ENCODE assay signal across 24 mouse cellular contexts in the genomic region with DNA sequence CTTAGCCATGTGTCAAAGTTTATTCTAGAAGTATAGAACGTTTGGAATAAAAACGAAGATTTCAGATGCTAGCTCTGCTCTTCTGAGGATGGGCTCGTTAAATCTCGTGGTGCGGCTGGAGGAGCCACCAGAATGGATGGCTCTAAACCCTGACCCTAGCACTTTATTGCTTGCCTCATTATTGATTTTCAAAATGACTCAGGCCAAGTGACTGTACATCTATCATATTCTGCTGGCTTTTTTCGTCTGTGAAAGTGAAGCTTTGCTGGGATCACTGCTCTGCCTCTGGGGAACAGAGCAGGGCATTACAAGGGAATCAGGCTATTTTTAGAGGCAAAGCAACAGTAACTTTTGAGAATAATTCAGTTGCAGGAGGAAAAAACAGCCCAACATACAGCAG. TPM values are rescaled to one million over a fixed set of nuclear protein-coding genes. Genes with fewer than 3 reads are reported as not detected.
A peak's percentile ranks its signal among the peaks of the same experiment; 100 is the strongest.
DNase-seq lines count a peak whose midpoint lies in the region; ATAC-seq and TF ChIP-seq lines count a peak whose summit lies in the region.
"Had no signal": no experiment of that assay in that cellular context is flagged by ENCODE, and none has a peak within 500 bp of the region (broad histone marks: within the 10 kb centered on the region; RNA-seq: fewer than 3 reads in every experiment).

No protein-coding gene starts in this region.

- intact Hi-C loops in heart, postnatal 10 days (cut with DNase I): no loop called here

- H3K27ac ChIP-seq in forebrain, embryonic 11.5 days (ENCODE audit: low read depth, low read length): no peak overlapping the region
- no peak overlapping the region for H3K27ac ChIP-seq in forebrain, embryonic 16.5 days (ENCODE audit: low read length)
- H3K27ac ChIP-seq in heart, embryonic 13.5 days (replicated peaks): peak overlapping the region; percentile 70
- no peak overlapping the region for H3K27ac ChIP-seq in CH12.LX (ENCODE audit: insufficient read depth, low read depth)
- H3K27ac ChIP-seq in heart, postnatal 0 days (ENCODE audit: low read depth): peak overlapping the region; percentile 50
- H3K27ac ChIP-seq: embryonic facial prominence, embryonic 10.5 days; forebrain, embryonic 12.5 days; hindbrain, embryonic 10.5 days; hindbrain, postnatal 0 days; left cerebral cortex, adult 2 months; limb, embryonic 10.5 days; liver, embryonic 12.5 days had no signal

- no peak for TF ChIP-seq EP300 in CH12.LX (IDR thresholded peaks at IDR 0.05; ENCODE audit: low read length)
- no peak for TF ChIP-seq EP300 in heart, postnatal 0 days (IDR thresholded peaks at IDR 0.05; ENCODE audit: low read depth)

- H3K4me3 ChIP-seq in forebrain, embryonic 11.5 days (ENCODE audit: low read depth, low read length): no peak overlapping the region
- H3K4me3 ChIP-seq in forebrain, embryonic 16.5 days (replicated peaks; ENCODE audit: low read length): no peak overlapping the region
- H3K4me3 ChIP-seq in heart, embryonic 13.5 days: no peak overlapping the region
- no peak overlapping the region for H3K4me3 ChIP-seq in CH12.LX (replicated peaks in 1 of 3; ENCODE audit: low read depth in 2 of 3, low read length in 2 of 3, poor library complexity in 1 of 3)
- H3K4me3 ChIP-seq in heart, postnatal 0 days (ENCODE audit: low read depth, low read length): no peak overlapping the region
- H3K4me3 ChIP-seq: embryonic facial prominence, embryonic 10.5 days; forebrain, embryonic 12.5 days; hindbrain, embryonic 10.5 days; left cerebral cortex, adult 2 months; limb, embryonic 10.5 days; liver, embryonic 12.5 days had no signal

- TF ChIP-seq CTCF in CH12.LX (conservative IDR thresholded peaks at IDR 0.05 in 1 of 2, IDR thresholded peaks at IDR 0.05 in 1 of 2; ENCODE audit: low read depth in 2 of 2, low read length in 2 of 2): no peak
- no peak for TF ChIP-seq CTCF in heart, postnatal 0 days (IDR thresholded peaks at IDR 0.05; ENCODE audit: low read depth)

- no peaks in the 10 kb centered on the region for H3K27me3 ChIP-seq in forebrain, embryonic 11.5 days (ENCODE audit: control insufficient read depth, insufficient read depth, low read length)
- H3K27me3 ChIP-seq in forebrain, embryonic 16.5 days (replicated peaks; ENCODE audit: control insufficient read depth, insufficient read depth, low read length): no peaks in the 10 kb centered on the region
- no peaks in the 10 kb centered on the region for H3K27me3 ChIP-seq in heart, embryonic 13.5 days (replicated peaks)
- no peaks in the 10 kb centered on the region for H3K27me3 ChIP-seq in CH12.LX (replicated peaks)
- H3K27me3 ChIP-seq in heart, postnatal 0 days (ENCODE audit: control insufficient read depth, insufficient read depth, low read length): no peaks in the 10 kb centered on the region
- H3K27me3 ChIP-seq: forebrain, embryonic 12.5 days; liver, embryonic 12.5 days had no signal

- TF ChIP-seq POLR2A in CH12.LX (IDR thresholded peaks at IDR 0.05; ENCODE audit: low read depth, low read length): no peak

- no peak overlapping the region for H3K9ac ChIP-seq in forebrain, embryonic 11.5 days (ENCODE audit: low read length)
- no peak overlapping the region for H3K9ac ChIP-seq in forebrain, embryonic 16.5 days (replicated peaks; ENCODE audit: low read depth, low read length)
- peak overlapping the region; percentile 59; the same call in 1 of the 2 replicates for H3K9ac ChIP-seq in heart, embryonic 13.5 days
- H3K9ac ChIP-seq in CH12.LX (ENCODE audit: insufficient read depth, low read depth): no peak overlapping the region
- peak overlapping the region; percentile 8; the same call in 1 of the 2 replicates for H3K9ac ChIP-seq in heart, postnatal 0 days (replicated peaks; ENCODE audit: low read depth, low read length)
- H3K9ac ChIP-seq: forebrain, embryonic 12.5 days; liver, embryonic 12.5 days had no signal

- ATAC-seq in forebrain, embryonic 11.5 days (replicated peaks; ENCODE audit: low FRiP score): no peak
- ATAC-seq in forebrain, embryonic 16.5 days: no peak
- ATAC-seq in heart, embryonic 13.5 days (ENCODE audit: extremely low read depth, insufficient number of reproducible peaks, low FRiP score, low TSS enrichment): no peak
- ATAC-seq in heart, postnatal 0 days (ENCODE audit: insufficient read depth, low read depth): no peak; the same call in 1 of the 2 replicates
- ATAC-seq in granulocyte monocyte progenitor cell, adult 5-6 weeks (replicated peaks; ENCODE audit: poor library complexity, severe bottlenecking): no peak
- ATAC-seq: CD4-positive, CD25-positive, alpha-beta regulatory T cell, adult 4 months; hindbrain, postnatal 0 days; liver, embryonic 12.5 days had no signal

- H3K4me2 ChIP-seq in forebrain, embryonic 11.5 days (ENCODE audit: low read depth, low read length, severe bottlenecking): no peak overlapping the region
- no peak overlapping the region for H3K4me2 ChIP-seq in forebrain, embryonic 16.5 days (ENCODE audit: low read length)
- peak overlapping the region; percentile 48 for H3K4me2 ChIP-seq in heart, embryonic 13.5 days
- no peak overlapping the region for H3K4me2 ChIP-seq in CH12.LX (ENCODE audit: insufficient read depth, low read depth, poor library complexity, severe bottlenecking)
- peak overlapping the region; percentile 27; the same call in 1 of the 2 replicates for H3K4me2 ChIP-seq in heart, postnatal 0 days (ENCODE audit: low read depth, low read length)
- H3K4me2 ChIP-seq: forebrain, embryonic 12.5 days; liver, embryonic 12.5 days had no signal

- peak; percentile 9 for DNase-seq in forebrain, embryonic 11.5 days (ENCODE audit: low spot score)
- no peak for DNase-seq in heart, postnatal 10 days
- DNase-seq in CH12.LX (ENCODE audit: extremely low read depth): no peak
- peak; percentile 37 for DNase-seq in heart, postnatal 0 days (ENCODE audit: low spot score)
- DNase-seq: cerebellum, adult 2 months; gastrocnemius, postnatal 14 days; kidney, adult 2 months; kidney, postnatal 25 days; layer of hippocampus, adult 9-11 months; lung, adult 2 months; retina, postnatal 1 day; thymus, postnatal 25 days had no signal

- no peaks in the 10 kb centered on the region for H3K4me1 ChIP-seq in forebrain, embryonic 11.5 days (replicated peaks; ENCODE audit: control insufficient read depth, insufficient read depth, low read length)
- H3K4me1 ChIP-seq in forebrain, embryonic 16.5 days (replicated peaks; ENCODE audit: control insufficient read depth, insufficient read depth, low read length): peaks cover 18% of the 10 kb centered on the region
- H3K4me1 ChIP-seq in heart, embryonic 13.5 days: peaks cover 56% of the 10 kb centered on the region
- peaks cover under 1 to 2% of the 10 kb centered on the region in 2 experiments; a peak in 2 of 4 replicates for H3K4me1 ChIP-seq in CH12.LX (ENCODE audit: control insufficient read depth in 1 of 2, insufficient read depth in 2 of 2)
- H3K4me1 ChIP-seq in heart, postnatal 0 days (ENCODE audit: control insufficient read depth, insufficient read depth): peaks cover 38% of the 10 kb centered on the region
- H3K4me1 ChIP-seq: forebrain, embryonic 12.5 days; hindbrain, embryonic 10.5 days; limb, embryonic 10.5 days had no signal

- H3K36me3 ChIP-seq in forebrain, embryonic 11.5 days (ENCODE audit: control insufficient read depth, insufficient read depth, low read length): no peaks in the 10 kb centered on the region
- H3K36me3 ChIP-seq in forebrain, embryonic 16.5 days (ENCODE audit: control insufficient read depth, insufficient read depth): no peaks in the 10 kb centered on the region
- H3K36me3 ChIP-seq in heart, embryonic 13.5 days: 0 out of 2 replicates have a peak, but pooled peaks cover 4% of the 10 kb centered on the region
- H3K36me3 ChIP-seq in CH12.LX (replicated peaks in 1 of 2; ENCODE audit: control insufficient read depth in 1 of 2, insufficient read depth in 1 of 2, low read length in 1 of 2): no peaks in the 10 kb centered on the region
- H3K36me3 ChIP-seq in heart, postnatal 0 days (replicated peaks; ENCODE audit: control insufficient read depth, insufficient read depth, low read length): no peaks in the 10 kb centered on the region
- H3K36me3 ChIP-seq: embryonic facial prominence, embryonic 10.5 days; forebrain, embryonic 12.5 days; G1E; hindbrain, embryonic 10.5 days; limb, embryonic 10.5 days; liver, embryonic 12.5 days had no signal

- no peaks in the 10 kb centered on the region for H3K79me2 ChIP-seq in CH12.LX (replicated peaks; ENCODE audit: control insufficient read depth, extremely low read depth, insufficient read depth, poor library complexity, severe bottlenecking)

- in situ Hi-C loops in CH12.LX (cut with MboI; ENCODE audit: low pct_ligation_motif_present, low pct_unique_long_range_greater_than_20kb, low sequenced_read_pairs): no loop called here

- dilution Hi-C loops in CH12.LX (cut with MboI; ENCODE audit: extremely low pct_ligation_motif_present, extremely low pct_unique_long_range_greater_than_20kb, low sequenced_read_pairs): no loop called here

- H3K9me3 ChIP-seq in forebrain, embryonic 11.5 days (ENCODE audit: control insufficient read depth, low read length): no peaks in the 10 kb centered on the region
- H3K9me3 ChIP-seq in forebrain, embryonic 16.5 days (ENCODE audit: control insufficient read depth, low read length): no peaks in the 10 kb centered on the region
- H3K9me3 ChIP-seq in heart, embryonic 13.5 days: no peaks in the 10 kb centered on the region
- H3K9me3 ChIP-seq in CH12.LX (replicated peaks; ENCODE audit: low read length): no peaks in the 10 kb centered on the region
- H3K9me3 ChIP-seq in heart, postnatal 0 days (replicated peaks; ENCODE audit: control insufficient read depth, low read length): no peaks in the 10 kb centered on the region
- H3K9me3 ChIP-seq: embryonic facial prominence, embryonic 10.5 days; forebrain, embryonic 12.5 days; G1E; hindbrain, embryonic 10.5 days; limb, embryonic 10.5 days; liver, embryonic 12.5 days had no signal

- 72% methylated on average over 6 of the region's 6 CpGs for WGBS in forebrain, embryonic 11.5 days
- WGBS in forebrain, embryonic 16.5 days: 63% methylated on average over 6 of the region's 6 CpGs
- WGBS in heart, embryonic 13.5 days: 49% methylated on average over 6 of the region's 6 CpGs
- 51% methylated on average over 6 of the region's 6 CpGs for WGBS in heart, postnatal 0 days

- TF ChIP-seq RAD21 in CH12.LX (IDR thresholded peaks at IDR 0.05; ENCODE audit: low read depth, low read length): no peak

RNA-seq across cellular contexts. Expression of a gene that starts 10.4 kb away (rescaled TPM):
- 3.6 and 4.7 TPM in 2 replicates for polyA plus RNA-seq in forebrain, embryonic 11.5 days (2014; fragmentation: Nextera tagmentation; extraction: Ambion mirVana)
- 31.0 and 36.3 TPM in 2 replicates for polyA plus RNA-seq in forebrain, embryonic 16.5 days (2015; fragmentation: Nextera tagmentation; extraction: Ambion mirVana)
- 3.8 and 4.2 TPM in 2 replicates for polyA plus RNA-seq in heart, embryonic 13.5 days (2015; fragmentation: Nextera tagmentation; extraction: Ambion mirVana)
- total RNA-seq in heart, postnatal 10 days (2021): 10 to 100 TPM; 25.7 to 28.4 TPM
- total RNA-seq in CH12.LX (2012; rRNA removed) (1.8 and 2.7 TPM in 2 replicates), CH12.LX (2014; rRNA removed) (0.59 and 0.77 TPM in 2 replicates)
- polyA plus RNA-seq in CH12.LX (2012; ENCODE audit: insufficient read length, low read depth): 1.1 and 1.4 TPM in 2 replicates
- total RNA-seq in heart, postnatal 0 days (2014; rRNA removed; ENCODE audit: low replicate concordance): 11.6 and 11.9 TPM in 2 replicates
- 3.7 and 3.8 TPM in 2 replicates for polyA plus RNA-seq in heart, postnatal 0 days (2015; fragmentation: Nextera tagmentation; extraction: Ambion mirVana)
- 1.4 and 5.4 TPM in 2 replicates for total RNA-seq in granulocyte monocyte progenitor cell, adult 5-6 weeks (2014; fragmentation: Nextera tagmentation)
- 0.62 and 0.69 TPM in 2 replicates for total RNA-seq in granulocyte monocyte progenitor cell, adult 5-6 weeks (2017)
- polyA plus RNA-seq: G1E had no signal

Comparison
In these comparisons a context has a peak if more than half of its experiments do, and no peak if none do; other contexts are left out.
1. DNase-seq: peak in forebrain, embryonic 11.5 days (single experiment) and heart, postnatal 0 days (single experiment); none in heart, postnatal 10 days (0 of 2) and CH12.LX (single experiment).
2. H3K27ac ChIP-seq: peak in heart, embryonic 13.5 days (single experiment) and heart, postnatal 0 days (single experiment); none in forebrain, embryonic 11.5 days (single experiment), forebrain, embryonic 16.5 days (single experiment) and CH12.LX (single experiment).
3. H3K4me2 ChIP-seq: peak in heart, embryonic 13.5 days (single experiment) and heart, postnatal 0 days (single experiment); none in forebrain, embryonic 11.5 days (single experiment), forebrain, embryonic 16.5 days (single experiment) and CH12.LX (single experiment).
4. H3K9ac ChIP-seq: peak in heart, embryonic 13.5 days (single experiment) and heart, postnatal 0 days (single experiment); none in forebrain, embryonic 11.5 days (single experiment), forebrain, embryonic 16.5 days (single experiment) and CH12.LX (single experiment).